Mouse (Mus musculus): ENCODE data around the gene Efhd1. TPM values are rescaled to one million over a fixed set of nuclear protein-coding genes. Genes with fewer than 3 reads are reported as not detected.

The Efhd1 gene
- polyA plus RNA-seq, 1 experiment from 2014 or later, result 0.66 TPM

- 89% methylated on average over 8 of the region's 8 CpGs for WGBS
- H3K4me3 ChIP-seq (replicated peaks; ENCODE audit: low read length), result no peak overlapping the region
- H3K9ac ChIP-seq (replicated peaks; ENCODE audit: low read depth, low read length), result no peak overlapping the region
These were observed 49.8 kb downstream of the Efhd1 start for GRCm38 (mm10) chr1:87313843-87314570.

GRCm38 (mm10) chr1:87315431-87315830 is 51.3 kb downstream of the Efhd1 start:
- Histone ChIP-seq H3K27ac (ENCODE audit: low read length) (no peak overlapping the region), H3K27me3 (replicated peaks; ENCODE audit: control insufficient read depth, insufficient read depth, low read length) (no peaks in the 10 kb centered on the region), H3K9ac (replicated peaks; ENCODE audit: low read depth, low read length) (no peak overlapping the region), H3K4me1 (replicated peaks; ENCODE audit: control insufficient read depth, insufficient read depth, low read length) (0 out of 2 replicates have a peak, but pooled peaks cover 3% of the 10 kb centered on the region), H3K4me3 (replicated peaks; ENCODE audit: low read length) (no peak overlapping the region), H3K9me3 (ENCODE audit: control insufficient read depth, low read length) (peaks cover 14% of the 10 kb centered on the region), H3K36me3 (ENCODE audit: control insufficient read depth, insufficient read depth) (no peaks in the 10 kb centered on the region), H3K4me2 (ENCODE audit: low read length) (no peak overlapping the region)
- ATAC-seq, result no peak
- WGBS, result 90% methylated on average over 2 of the region's 2 CpGs

More at GRCm38 (mm10) chr1:87313843-87314570, 49.8 kb downstream of the Efhd1 start:
- Histone ChIP-seq H3K4me1 (replicated peaks; ENCODE audit: control insufficient read depth, insufficient read depth, low read length) (0 out of 2 replicates have a peak, but pooled peaks cover 3% of the 10 kb centered on the region), H3K9me3 (ENCODE audit: control insufficient read depth, low read length) (peaks cover 2% of the 10 kb centered on the region; the same call in 1 of the 2 replicates), H3K27ac (ENCODE audit: low read length) (no peak overlapping the region), H3K36me3 (ENCODE audit: control insufficient read depth, insufficient read depth) (no peaks in the 10 kb centered on the region), H3K27me3 (replicated peaks; ENCODE audit: control insufficient read depth, insufficient read depth, low read length) (no peaks in the 10 kb centered on the region), H3K4me2 (ENCODE audit: low read length) (no peak overlapping the region)
- ATAC-seq, result no peak

- H3K4me1 ChIP-seq (replicated peaks; ENCODE audit: control insufficient read depth, insufficient read depth, low read length), result 0 out of 2 replicates have a peak, but pooled peaks cover 3% of the 10 kb centered on the region
- no peak for ATAC-seq
- no peak overlapping the region for H3K4me2 ChIP-seq (ENCODE audit: low read length)
- H3K4me3 ChIP-seq (replicated peaks; ENCODE audit: low read length), result no peak overlapping the region
- no peaks in the 10 kb centered on the region for H3K27me3 ChIP-seq (replicated peaks; ENCODE audit: control insufficient read depth, insufficient read depth, low read length)
- no peaks in the 10 kb centered on the region for H3K36me3 ChIP-seq (ENCODE audit: control insufficient read depth, insufficient read depth)
- H3K9me3 ChIP-seq (ENCODE audit: control insufficient read depth, low read length), result peaks cover 16% of the 10 kb centered on the region
- no peak overlapping the region for H3K9ac ChIP-seq (replicated peaks; ENCODE audit: low read depth, low read length)
- WGBS, result 62% methylated on average over 2 of the region's 2 CpGs
- no peak overlapping the region for H3K27ac ChIP-seq (ENCODE audit: low read length)
These were observed 51.7 kb downstream of the Efhd1 start for GRCm38 (mm10) chr1:87315894-87316293.

GRCm38 (mm10) chr1:87316672-87317071 is 52.5 kb downstream of the Efhd1 start:
- Histone ChIP-seq H3K4me1 (replicated peaks; ENCODE audit: control insufficient read depth, insufficient read depth, low read length) (0 out of 2 replicates have a peak, but pooled peaks cover 3% of the 10 kb centered on the region), H3K9ac (replicated peaks; ENCODE audit: low read depth, low read length) (no peak overlapping the region), H3K9me3 (ENCODE audit: control insufficient read depth, low read length) (peaks cover 23% of the 10 kb centered on the region), H3K27ac (ENCODE audit: low read length) (no peak overlapping the region), H3K4me3 (replicated peaks; ENCODE audit: low read length) (no peak overlapping the region), H3K27me3 (replicated peaks; ENCODE audit: control insufficient read depth, insufficient read depth, low read length) (no peaks in the 10 kb centered on the region), H3K4me2 (ENCODE audit: low read length) (no peak overlapping the region), H3K36me3 (ENCODE audit: control insufficient read depth, insufficient read depth) (no peaks in the 10 kb centered on the region)
- peak; percentile 54 for ATAC-seq
- WGBS, result 21% methylated on average over 3 of the region's 3 CpGs

GRCm38 (mm10) chr1:87321071-87321470 is 56.9 kb downstream of the Efhd1 start:
- Histone ChIP-seq H3K4me3 (replicated peaks; ENCODE audit: low read length) (no peak overlapping the region), H3K27ac (ENCODE audit: low read length) (no peak overlapping the region), H3K9me3 (ENCODE audit: control insufficient read depth, low read length) (peaks cover 25% of the 10 kb centered on the region), H3K36me3 (ENCODE audit: control insufficient read depth, insufficient read depth) (no peaks in the 10 kb centered on the region), H3K4me1 (replicated peaks; ENCODE audit: control insufficient read depth, insufficient read depth, low read length) (0 out of 2 replicates have a peak, but pooled peaks cover 3% of the 10 kb centered on the region), H3K27me3 (replicated peaks; ENCODE audit: control insufficient read depth, insufficient read depth, low read length) (no peaks in the 10 kb centered on the region), H3K9ac (replicated peaks; ENCODE audit: low read depth, low read length) (no peak overlapping the region), H3K4me2 (ENCODE audit: low read length) (no peak overlapping the region)
- WGBS, result 0% methylated on average over 1 of the region's 1 CpGs
- no peak for ATAC-seq

GRCm38 (mm10) chr1:87322778-87323177 is 58.6 kb downstream of the Efhd1 start:
- Histone ChIP-seq H3K9me3 (ENCODE audit: control insufficient read depth, low read length) (peaks cover 25% of the 10 kb centered on the region), H3K27ac (ENCODE audit: low read length) (no peak overlapping the region), H3K4me3 (replicated peaks; ENCODE audit: low read length) (no peak overlapping the region), H3K4me2 (ENCODE audit: low read length) (no peak overlapping the region), H3K4me1 (replicated peaks; ENCODE audit: control insufficient read depth, insufficient read depth, low read length) (no peaks in the 10 kb centered on the region), H3K27me3 (replicated peaks; ENCODE audit: control insufficient read depth, insufficient read depth, low read length) (no peaks in the 10 kb centered on the region), H3K9ac (replicated peaks; ENCODE audit: low read depth, low read length) (no peak overlapping the region), H3K36me3 (ENCODE audit: control insufficient read depth, insufficient read depth) (no peaks in the 10 kb centered on the region)
- no peak for ATAC-seq
- 96% methylated on average over 3 of the region's 3 CpGs for WGBS

- Histone ChIP-seq H3K27ac (ENCODE audit: low read length) (no peak overlapping the region), H3K4me3 (replicated peaks; ENCODE audit: low read length) (no peak overlapping the region), H3K9me3 (ENCODE audit: control insufficient read depth, low read length) (peaks cover 17% of the 10 kb centered on the region), H3K27me3 (replicated peaks; ENCODE audit: control insufficient read depth, insufficient read depth, low read length) (no peaks in the 10 kb centered on the region), H3K4me1 (replicated peaks; ENCODE audit: control insufficient read depth, insufficient read depth, low read length) (peaks cover 4% of the 10 kb centered on the region), H3K4me2 (ENCODE audit: low read length) (no peak overlapping the region), H3K9ac (replicated peaks; ENCODE audit: low read depth, low read length) (no peak overlapping the region), H3K36me3 (ENCODE audit: control insufficient read depth, insufficient read depth) (no peaks in the 10 kb centered on the region)
- no peak for ATAC-seq
These were observed 60.5 kb downstream of the Efhd1 start for GRCm38 (mm10) chr1:87324649-87325048.

GRCm38 (mm10) chr1:87326742-87327163 is 62.6 kb downstream of the Efhd1 start, which contains the start of gene Gigyf2:
Gene Gigyf2 (plus strand): TSS chr1:87326998.
- ATAC-seq, result peak; percentile 98
- no peaks in the 10 kb centered on the region for H3K36me3 ChIP-seq (ENCODE audit: control insufficient read depth, insufficient read depth)
- H3K27ac ChIP-seq (ENCODE audit: low read length), result peak within 1 kb of the TSS; percentile 92
- H3K27me3 ChIP-seq (replicated peaks; ENCODE audit: control insufficient read depth, insufficient read depth, low read length), result no peaks in the 10 kb centered on the region
- WGBS, result under 1% methylated on average over 32 of the region's 36 CpGs
- H3K9me3 ChIP-seq (ENCODE audit: control insufficient read depth, low read length), result 0 out of 2 replicates have a peak, but pooled peaks cover 1% of the 10 kb centered on the region
- H3K9ac ChIP-seq (replicated peaks; ENCODE audit: low read depth, low read length), result peak within 1 kb of the TSS; percentile 98
- peak within 1 kb of the TSS; percentile 81 for H3K4me2 ChIP-seq (ENCODE audit: low read length)
- H3K4me1 ChIP-seq (replicated peaks; ENCODE audit: control insufficient read depth, insufficient read depth, low read length), result peaks cover 7% of the 10 kb centered on the region
- H3K4me3 ChIP-seq (replicated peaks; ENCODE audit: low read length), result peak within 1 kb of the TSS; percentile 98

- peak overlapping the region; percentile 98 for H3K9ac ChIP-seq (replicated peaks; ENCODE audit: low read depth, low read length)
- peak overlapping the region; percentile 92 for H3K27ac ChIP-seq (ENCODE audit: low read length)
- WGBS, result under 1% methylated on average over 48 of the region's 53 CpGs
These were observed 63.1 kb downstream of the Efhd1 start for GRCm38 (mm10) chr1:87327165-87327861.

More at GRCm38 (mm10) chr1:87327165-87327861, 63.1 kb downstream of the Efhd1 start:
- H3K4me1 ChIP-seq (replicated peaks; ENCODE audit: control insufficient read depth, insufficient read depth, low read length), result peaks cover 7% of the 10 kb centered on the region
- H3K36me3 ChIP-seq (ENCODE audit: control insufficient read depth, insufficient read depth), result no peaks in the 10 kb centered on the region
- ATAC-seq, result peak; percentile 59
- peak overlapping the region; percentile 81 for H3K4me2 ChIP-seq (ENCODE audit: low read length)
- H3K27me3 ChIP-seq (replicated peaks; ENCODE audit: control insufficient read depth, insufficient read depth, low read length), result no peaks in the 10 kb centered on the region
- H3K9me3 ChIP-seq (ENCODE audit: control insufficient read depth, low read length), result no peaks in the 10 kb centered on the region
- H3K4me3 ChIP-seq (replicated peaks; ENCODE audit: low read length), result peak overlapping the region; percentile 98

Data from forebrain, embryonic 16.5 days (tissue).